Mouse (Mus musculus): ENCODE measurements around the gene Ephx4.

Ephx4 gene

DNA sequence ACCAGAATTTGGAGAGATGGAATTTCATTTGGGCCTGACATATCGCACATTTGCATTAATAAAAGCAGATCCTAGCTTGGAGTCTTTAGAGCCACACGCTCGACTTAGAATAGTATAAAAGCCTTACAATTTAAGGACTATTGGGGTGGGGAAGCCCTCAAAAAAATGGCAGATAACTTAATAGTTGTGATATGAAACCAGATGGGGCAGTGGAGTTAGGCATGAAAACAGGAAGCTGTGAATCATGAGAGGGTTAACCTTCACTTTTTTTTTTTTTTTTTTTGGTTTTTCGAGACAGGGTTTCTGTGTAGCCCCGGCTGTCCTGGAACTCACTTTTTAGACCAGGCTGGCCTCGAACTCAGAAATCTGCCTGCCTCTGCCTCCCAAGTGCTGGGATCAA lies 33.6 kb downstream of the Ephx4 start:
- no peak for DNase-seq

GRCm38 (mm10) chr5:107436587-107437209 lies 34.2 kb downstream of the Ephx4 start:
- DNase-seq: peak; percentile 40

DNA sequence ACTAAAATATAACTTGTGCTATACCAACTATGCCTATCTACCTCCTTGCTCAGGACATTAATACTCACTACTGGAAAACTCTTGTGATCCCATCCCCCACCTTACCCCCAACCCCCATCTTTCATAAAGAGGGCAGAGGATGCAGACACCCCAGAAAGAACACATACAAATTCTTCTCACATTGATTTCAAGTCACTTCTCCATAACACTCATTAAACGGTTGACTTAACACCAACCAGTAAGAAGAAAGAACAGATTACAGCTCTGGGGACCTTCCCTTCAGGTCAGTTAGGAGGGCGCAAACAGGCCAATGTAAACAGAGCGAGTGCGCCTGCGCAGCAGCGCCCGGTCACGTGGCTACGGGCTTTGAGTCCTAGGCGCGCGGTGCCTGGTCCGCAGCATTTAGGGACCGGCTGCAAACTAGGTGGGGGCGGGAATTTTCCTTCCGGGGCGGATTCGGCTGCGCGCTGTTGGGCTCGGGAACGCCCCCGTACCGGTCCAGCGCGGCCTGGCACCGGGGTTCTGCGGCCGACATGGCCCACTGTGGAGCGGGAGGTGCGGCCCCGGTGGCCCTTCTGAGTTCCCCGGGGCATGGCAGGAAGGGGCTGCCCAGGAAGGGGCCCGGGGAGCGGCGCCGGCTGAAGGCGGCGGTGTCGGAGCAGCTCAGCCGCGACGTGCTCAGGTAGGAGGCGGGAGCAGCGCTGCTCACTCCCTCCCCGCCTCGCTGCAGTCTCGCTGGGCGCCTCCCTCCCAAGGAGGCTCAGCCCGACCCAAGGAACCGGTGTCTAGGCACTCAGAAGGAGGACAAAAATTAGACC lies 35.1 kb downstream of the Ephx4 start, which contains the start of gene Btbd8:
Gene Btbd8 (plus strand): TSS at position 534 of the 818 bp plus-strand sequence.
- DNase-seq: peak; percentile 95

- no peak for DNase-seq
Observed at GRCm38 (mm10) chr5:107438353-107438752, 35.8 kb downstream of the Ephx4 start.

DNA sequence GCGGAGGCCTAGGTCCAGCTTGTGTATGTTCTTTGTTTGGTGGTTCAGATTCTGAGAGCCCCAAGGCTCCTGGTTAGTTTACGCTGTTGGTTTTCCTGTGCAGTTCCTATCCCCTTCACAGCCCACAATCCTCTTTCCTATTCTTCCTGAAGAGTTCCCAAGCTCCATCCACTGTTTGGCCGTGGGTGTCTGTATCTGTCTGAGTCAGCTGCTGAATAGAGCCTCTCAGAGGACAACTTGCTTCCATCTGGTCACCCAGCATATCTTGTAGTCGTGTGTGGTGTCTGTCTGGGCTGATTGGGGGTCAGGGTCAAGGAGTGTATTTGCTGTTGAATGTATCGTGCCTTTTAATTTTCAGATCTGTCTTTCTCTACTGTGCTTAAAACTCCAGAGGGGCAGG lies 39.3 kb downstream of the Ephx4 start:
- no peak for DNase-seq

- DNase-seq: no peak
Observed at GRCm38 (mm10) chr5:107444251-107444650, 41.7 kb downstream of the Ephx4 start.

DNA sequence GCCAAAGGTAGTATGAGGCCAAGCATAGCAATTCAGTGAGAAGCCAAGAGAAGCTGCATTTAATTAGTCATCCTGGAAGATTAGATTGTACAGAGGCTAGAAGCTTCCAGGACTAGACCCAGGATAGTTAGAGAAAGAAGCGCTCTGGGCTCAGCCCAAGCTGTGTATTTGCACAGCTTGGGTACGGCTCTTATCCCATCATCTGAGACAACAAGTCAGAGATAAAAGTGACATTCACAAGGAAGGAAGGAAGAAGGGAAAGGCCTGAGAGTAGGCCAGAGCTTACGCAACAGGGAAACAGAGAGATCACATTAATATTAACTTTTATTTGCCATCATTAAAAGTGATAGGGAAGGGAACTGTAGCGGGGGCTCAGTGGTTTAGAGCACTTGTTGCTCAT lies 45.4 kb downstream of the Ephx4 start:
- DNase-seq: no peak

DNA sequence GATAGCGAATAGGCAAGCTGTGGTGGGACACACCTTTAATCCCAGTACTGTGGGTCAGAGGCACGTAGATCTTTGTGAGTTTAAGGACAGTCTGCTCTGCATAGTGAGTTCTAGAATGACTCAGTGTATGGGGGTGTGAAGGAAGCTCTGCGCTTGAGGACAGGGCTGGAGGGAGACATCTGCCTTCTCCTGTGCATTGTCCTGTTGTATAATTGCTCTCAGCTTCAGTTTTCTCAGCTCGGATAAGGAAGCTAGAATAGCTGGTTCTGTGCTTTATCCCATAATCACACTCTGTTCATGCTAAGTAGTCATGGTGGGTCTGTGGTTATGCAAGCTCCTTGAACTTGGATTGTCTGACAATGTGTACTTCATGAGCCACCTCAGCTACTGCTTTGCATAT lies 46.2 kb downstream of the Ephx4 start:
- DNase-seq: no peak

DNA sequence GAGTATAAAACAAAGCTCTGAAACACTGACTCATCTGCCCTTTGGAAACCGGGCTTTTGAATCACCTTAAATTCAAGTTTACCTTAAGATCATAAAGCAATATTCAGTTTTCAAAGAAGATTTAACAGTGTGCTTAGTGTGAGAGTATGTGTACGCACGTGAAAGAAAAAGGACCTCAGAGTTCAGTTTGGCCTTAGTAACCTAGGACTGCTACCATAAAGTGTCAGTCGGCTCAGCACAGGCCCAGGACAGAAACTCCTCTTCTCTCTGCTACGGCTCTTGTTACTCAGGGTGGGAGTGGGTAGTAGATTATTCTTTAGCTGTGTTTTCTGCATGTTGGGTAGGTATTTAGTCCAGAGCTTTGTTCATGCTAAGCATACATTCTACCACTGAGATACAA lies 47.1 kb downstream of the Ephx4 start:
- DNase-seq: no peak

- DNase-seq: no peak
Observed at GRCm38 (mm10) chr5:107450299-107450698, 47.8 kb downstream of the Ephx4 start.

GRCm38 (mm10) chr5:107462147-107463076 lies 59.9 kb downstream of the Ephx4 start:
- DNase-seq: no peak

DNA sequence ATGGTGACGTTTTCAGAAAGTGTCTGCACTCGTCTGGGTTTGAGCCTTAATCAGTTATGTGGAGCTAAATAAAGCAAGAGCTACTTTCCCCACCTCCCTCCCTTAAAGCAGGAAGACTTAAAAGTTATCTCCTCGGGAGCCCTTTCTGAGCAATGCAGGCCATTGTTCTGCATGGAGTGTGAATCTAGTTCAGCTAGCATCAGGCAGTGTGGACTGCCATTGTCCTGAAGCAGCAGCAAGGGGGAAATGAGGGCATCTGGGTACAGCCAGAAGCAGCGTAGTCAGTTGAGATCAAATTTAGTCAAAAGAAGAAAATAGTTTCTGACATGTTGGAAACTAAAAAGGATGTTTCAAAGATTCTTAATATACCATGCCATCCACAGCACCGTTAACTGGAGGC lies 64.0 kb downstream of the Ephx4 start:
- no peak for DNase-seq

DNA sequence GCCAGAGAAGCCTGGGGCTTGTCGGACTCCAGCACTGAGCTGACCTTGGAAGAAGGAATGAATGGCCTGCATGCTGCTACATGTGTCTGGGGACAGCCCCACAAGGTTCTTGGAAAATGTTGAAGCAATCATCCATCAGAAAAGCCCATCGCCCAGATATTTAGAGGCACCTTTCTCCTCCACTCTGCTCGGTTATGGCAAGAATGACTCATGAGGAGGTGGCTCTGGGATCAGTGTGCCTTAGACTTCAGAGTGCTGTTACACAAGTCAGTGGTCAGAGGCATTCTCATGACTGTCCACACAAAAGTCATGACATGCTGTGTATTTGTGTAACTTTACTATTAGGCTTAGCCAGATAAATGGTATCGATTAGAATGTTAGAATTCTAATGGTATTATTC lies 64.6 kb downstream of the Ephx4 start:
- DNase-seq: no peak

- no peak for DNase-seq
Observed at GRCm38 (mm10) chr5:107470600-107471329, 68.2 kb downstream of the Ephx4 start.
